Mouse (Mus musculus) myocyte (in vitro differentiated cells): ENCODE data around the gene Pde4d. TPM values are rescaled to one million over a fixed set of nuclear protein-coding genes. Genes with fewer than 3 reads are reported as not detected.

Experiments
- H3K27me3 ChIP-seq: one replicate; pipeline ENCODE4 v1.6.1; 2011; ENCODE audit not compliant: control insufficient read depth, insufficient read depth, insufficient read length
- H3K36me3 ChIP-seq: one replicate; pipeline ENCODE4 v1.6.1; 2011; ENCODE audit not compliant: control insufficient read depth, insufficient read depth
- H3K4me2 ChIP-seq: one replicate; pipeline ENCODE4 v1.6.1; 2011; ENCODE audit warnings: low read depth, control low read depth
- H3K4me3 ChIP-seq: one replicate; pipeline ENCODE4 v1.5.1; 2011; ENCODE audit warnings: mild to moderate bottlenecking, control low read depth, moderate library complexity
- H3K79me2 ChIP-seq: one replicate; pipeline ENCODE4 v1.6.1; 2011; ENCODE audit not compliant: control insufficient read depth, insufficient read depth
- H3ac ChIP-seq: one replicate; pipeline ENCODE4 v1.6.1; 2011; ENCODE audit not compliant: control insufficient read depth, insufficient read length
- CEBPB ChIP-seq: IDR thresholded peaks from 2 replicates; pipeline ENCODE4 v1.6.1; 2011; ENCODE audit warnings: mild to moderate bottlenecking, moderate library complexity; ENCODE audit not compliant: poor library complexity, insufficient read depth, severe bottlenecking
- E2F4 ChIP-seq: IDR thresholded peaks from one replicate; pipeline ENCODE4 v1.6.1; 2011; ENCODE audit warnings: mild to moderate bottlenecking, control low read depth, moderate library complexity; ENCODE audit not compliant: insufficient read depth
- MAX ChIP-seq: IDR thresholded peaks from one replicate; pipeline ENCODE4 v1.6.1; 2011; ENCODE audit warnings: low read depth, mild to moderate bottlenecking, control low read depth
- MYOD1 ChIP-seq, 3 experiments: IDR thresholded peaks; one replicate each; pipeline ENCODE4 v1.6.1; 2011; ENCODE audit warnings: control low read depth in 2 of 3, low read depth in 2 of 3, mild to moderate bottlenecking in 2 of 3, moderate library complexity in 1 of 3; ENCODE audit not compliant: insufficient read length in 2 of 3, control insufficient read depth in 1 of 3
- MYOG ChIP-seq, 3 experiments: IDR thresholded peaks; one replicate each; pipeline ENCODE4 v1.6.1; 2011; ENCODE audit warnings: control low read depth in 2 of 3, low read depth in 2 of 3, mild to moderate bottlenecking in 2 of 3; ENCODE audit not compliant: insufficient read length in 2 of 3, control insufficient read depth in 1 of 3, insufficient read depth in 1 of 3
- POLR2A ChIP-seq: IDR thresholded peaks from one replicate; pipeline ENCODE4 v1.6.1; 2011; ENCODE audit warnings: low read depth, mild to moderate bottlenecking, control low read depth, moderate library complexity; ENCODE audit not compliant: insufficient read length
- POLR2AphosphoS2 ChIP-seq: IDR thresholded peaks from one replicate; pipeline ENCODE4 v1.6.1; 2011; ENCODE audit warnings: low read depth, control low read depth; ENCODE audit not compliant: insufficient read length
- REST ChIP-seq: IDR thresholded peaks from one replicate; pipeline ENCODE4 v1.6.1; 2011; ENCODE audit warnings: mild to moderate bottlenecking, control low read depth, moderate library complexity; ENCODE audit not compliant: insufficient read depth, insufficient read length
- SRF ChIP-seq: IDR thresholded peaks from one replicate; pipeline ENCODE4 v1.6.1; 2011; ENCODE audit warnings: low read depth; ENCODE audit not compliant: control insufficient read depth, insufficient read length
- TCF12 ChIP-seq: IDR thresholded peaks from one replicate; pipeline ENCODE4 v1.6.1; 2011; ENCODE audit warnings: mild to moderate bottlenecking, control low read depth; ENCODE audit not compliant: poor library complexity, insufficient read depth, severe bottlenecking
- TCF3 ChIP-seq: IDR thresholded peaks from one replicate; pipeline ENCODE4 v1.6.1; 2011; ENCODE audit warnings: low read depth, control low read depth; ENCODE audit not compliant: insufficient read length
- USF1 ChIP-seq: IDR thresholded peaks from one replicate; pipeline ENCODE4 v1.6.1; 2011; ENCODE audit warnings: low read depth, mild to moderate bottlenecking, control low read depth, moderate library complexity
- polyA plus RNA-seq: library from polyadenylated mRNA; unstranded; fragments of >200 nt; fragmentation: generic; extraction: Trizol; gene quantifications from one replicate; pipeline ENCODE4 v1.2.1, GENCODE M21; 2012; ENCODE audit warnings: missing spikeins

Gene Pde4d
- polyA plus RNA-seq, 1 experiment = 8.2 TPM

DNA sequence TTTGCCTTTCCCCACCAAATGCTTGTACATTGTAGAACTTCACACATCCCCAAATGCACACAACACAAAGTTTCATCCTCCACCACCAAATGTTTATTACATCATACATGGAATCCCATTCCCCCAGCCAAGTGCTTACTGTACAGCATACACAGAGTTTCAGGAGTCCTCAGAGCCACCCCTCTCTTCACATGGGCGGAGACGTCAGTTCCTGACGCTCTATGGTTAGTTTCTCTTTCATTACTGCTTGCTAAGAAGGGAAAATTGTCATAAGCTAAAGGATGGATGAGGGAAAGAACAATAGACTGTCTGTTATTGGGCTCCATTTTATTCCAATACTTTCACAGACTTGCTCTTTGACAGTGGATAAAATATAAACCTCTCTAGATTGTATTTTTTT lies 174.2 kb downstream of the Pde4d start:
- H3K4me2 ChIP-seq = no peak overlapping the region
- TF ChIP-seq TCF12 = no peak
- TF ChIP-seq TCF3 = no peak
- no peak for TF ChIP-seq POLR2AphosphoS2
- TF ChIP-seq SRF = no peak
- TF ChIP-seq REST = no peak
- no peak for TF ChIP-seq POLR2A
- TF ChIP-seq USF1 = no peak
- no peak for TF ChIP-seq CEBPB
- no peak for TF ChIP-seq E2F4
- TF ChIP-seq MYOG (IDR thresholded peaks at IDR 0.05; ENCODE audit: control insufficient read depth in 1 of 3, insufficient read depth in 1 of 3, insufficient read length in 2 of 3, low read depth in 2 of 3) = no peak
- no peak for TF ChIP-seq MYOD1 (IDR thresholded peaks at IDR 0.05; ENCODE audit: control insufficient read depth in 1 of 3, insufficient read length in 2 of 3, low read depth in 2 of 3)
- TF ChIP-seq MAX = no peak

DNA sequence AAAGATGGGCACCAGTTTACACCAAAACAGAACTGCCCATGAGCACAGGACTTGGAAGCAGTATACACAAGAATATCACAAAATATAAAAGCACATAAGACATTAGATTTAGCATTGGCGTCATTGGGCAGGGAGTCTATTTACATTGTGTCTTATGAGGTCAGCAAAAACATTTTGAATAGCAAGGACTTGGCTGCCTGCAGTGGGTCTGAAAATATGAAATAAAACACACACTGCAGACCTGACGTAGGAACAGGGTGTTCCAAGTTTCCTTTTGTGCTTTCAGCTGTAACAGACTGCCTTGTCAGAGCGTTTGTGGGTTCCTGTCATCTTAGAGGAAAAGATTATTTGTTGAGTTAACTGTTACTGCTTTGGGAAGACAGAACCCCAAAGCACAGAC lies 176.4 kb downstream of the Pde4d start:
- H3K79me2 ChIP-seq = no peaks in the 10 kb centered on the region
- no peak overlapping the region for H3K4me3 ChIP-seq
- TF ChIP-seq MYOD1 (IDR thresholded peaks at IDR 0.05; ENCODE audit: control insufficient read depth in 1 of 3, insufficient read length in 2 of 3, low read depth in 2 of 3) = no peak
- TF ChIP-seq SRF = no peak
- no peak for TF ChIP-seq POLR2AphosphoS2
- TF ChIP-seq USF1 = no peak
- no peak for TF ChIP-seq TCF3
- TF ChIP-seq E2F4 = no peak
- no peak for TF ChIP-seq CEBPB
- no peak for TF ChIP-seq MYOG (IDR thresholded peaks at IDR 0.05; ENCODE audit: control insufficient read depth in 1 of 3, insufficient read depth in 1 of 3, insufficient read length in 2 of 3, low read depth in 2 of 3)
- TF ChIP-seq POLR2A = no peak
- TF ChIP-seq REST = no peak
- no peak for TF ChIP-seq TCF12
- TF ChIP-seq MAX = no peak
- H3K4me2 ChIP-seq = no peak overlapping the region
- H3ac ChIP-seq = no peak overlapping the region
- H3K27me3 ChIP-seq = no peaks in the 10 kb centered on the region
- no peaks in the 10 kb centered on the region for H3K36me3 ChIP-seq

More for the DNA sequence above, 174.2 kb downstream of the Pde4d start:
- Histone ChIP-seq H3K4me3 (no peak overlapping the region), H3K36me3 (no peaks in the 10 kb centered on the region), H3ac (no peak overlapping the region), H3K79me2 (no peaks in the 10 kb centered on the region), H3K27me3 (no peaks in the 10 kb centered on the region)

DNA sequence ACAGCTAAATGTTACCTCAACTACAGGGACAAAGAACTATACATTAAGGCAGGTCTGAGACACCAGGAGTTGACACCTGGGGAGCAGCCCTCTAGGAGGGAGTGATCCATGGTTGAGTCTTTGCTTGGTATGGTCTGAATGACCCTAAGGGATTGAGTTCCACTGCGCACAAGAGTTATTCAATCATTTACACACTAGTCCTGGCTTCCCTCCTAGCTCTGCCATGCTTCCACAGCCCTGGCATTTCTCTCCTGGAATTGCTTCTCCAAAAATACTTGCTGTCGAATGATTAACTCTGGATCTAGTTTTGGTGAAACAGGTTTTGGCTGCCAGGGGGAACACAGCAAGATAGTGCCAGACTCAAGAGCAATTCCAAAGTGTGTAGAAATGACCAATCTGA lies 178.8 kb downstream of the Pde4d start:
- H3K4me3 ChIP-seq = no peak overlapping the region
- H3K36me3 ChIP-seq = no peaks in the 10 kb centered on the region
- TF ChIP-seq USF1 (no peak), E2F4 (no peak), MYOD1 (IDR thresholded peaks at IDR 0.05; ENCODE audit: control insufficient read depth in 1 of 3, insufficient read length in 2 of 3, low read depth in 2 of 3) (no peak), POLR2A (no peak), TCF12 (no peak), CEBPB (no peak), MYOG (IDR thresholded peaks at IDR 0.05; ENCODE audit: control insufficient read depth in 1 of 3, insufficient read depth in 1 of 3, insufficient read length in 2 of 3, low read depth in 2 of 3) (no peak), TCF3 (no peak), REST (no peak), SRF (no peak), MAX (no peak), POLR2AphosphoS2 (no peak)
- H3ac ChIP-seq = no peak overlapping the region
- H3K79me2 ChIP-seq = no peaks in the 10 kb centered on the region
- no peak overlapping the region for H3K4me2 ChIP-seq
- no peaks in the 10 kb centered on the region for H3K27me3 ChIP-seq

DNA sequence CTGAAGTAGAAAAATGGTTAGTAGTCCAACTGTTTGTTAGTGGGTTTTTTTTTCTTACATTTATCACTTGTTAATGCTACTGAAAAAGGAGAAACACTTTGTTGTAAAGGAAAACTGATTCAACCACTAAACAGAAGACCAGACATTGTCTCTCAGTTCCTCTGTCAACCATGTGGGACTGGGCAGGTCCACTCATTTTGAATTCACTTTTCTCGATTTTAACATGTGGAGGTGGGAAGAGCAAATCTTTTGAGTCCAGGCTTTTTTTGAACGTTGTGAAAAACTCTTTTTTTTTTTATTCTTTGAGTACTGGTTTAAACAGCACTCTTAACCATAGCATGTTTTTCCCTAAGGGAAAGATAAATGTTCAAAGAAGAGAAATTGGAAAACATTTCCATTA lies 180.8 kb downstream of the Pde4d start:
- no peaks in the 10 kb centered on the region for H3K27me3 ChIP-seq
- H3K79me2 ChIP-seq = no peaks in the 10 kb centered on the region
- H3ac ChIP-seq = no peak overlapping the region
- H3K4me3 ChIP-seq = no peak overlapping the region
- no peaks in the 10 kb centered on the region for H3K36me3 ChIP-seq
- TF ChIP-seq TCF12 = no peak
- no peak for TF ChIP-seq MYOG (IDR thresholded peaks at IDR 0.05; ENCODE audit: control insufficient read depth in 1 of 3, insufficient read depth in 1 of 3, insufficient read length in 2 of 3, low read depth in 2 of 3)
- TF ChIP-seq SRF = no peak
- no peak for TF ChIP-seq MYOD1 (IDR thresholded peaks at IDR 0.05; ENCODE audit: control insufficient read depth in 1 of 3, insufficient read length in 2 of 3, low read depth in 2 of 3)
- TF ChIP-seq POLR2A = no peak
- no peak for TF ChIP-seq USF1
- TF ChIP-seq POLR2AphosphoS2 = no peak
- TF ChIP-seq MAX = no peak
- TF ChIP-seq CEBPB = no peak
- TF ChIP-seq E2F4 = no peak
- H3K4me2 ChIP-seq = no peak overlapping the region

GRCm38 (mm10) chr13:108631222-108631621 lies 181.5 kb downstream of the Pde4d start:
- Histone ChIP-seq H3K36me3 (no peaks in the 10 kb centered on the region), H3K4me3 (no peak overlapping the region), H3K27me3 (no peaks in the 10 kb centered on the region), H3K4me2 (no peak overlapping the region), H3ac (no peak overlapping the region), H3K79me2 (no peaks in the 10 kb centered on the region)
- TF ChIP-seq SRF (no peak), POLR2A (no peak), E2F4 (no peak), MYOG (IDR thresholded peaks at IDR 0.05; ENCODE audit: control insufficient read depth in 1 of 3, insufficient read depth in 1 of 3, insufficient read length in 2 of 3, low read depth in 2 of 3) (no peak), USF1 (no peak), MAX (no peak), CEBPB (no peak), REST (no peak), TCF12 (no peak), TCF3 (no peak), POLR2AphosphoS2 (no peak), MYOD1 (IDR thresholded peaks at IDR 0.05; ENCODE audit: control insufficient read depth in 1 of 3, insufficient read length in 2 of 3, low read depth in 2 of 3) (no peak)
